Comparison of ENCODE assay signal across 23 mouse cellular contexts in the genomic region with DNA sequence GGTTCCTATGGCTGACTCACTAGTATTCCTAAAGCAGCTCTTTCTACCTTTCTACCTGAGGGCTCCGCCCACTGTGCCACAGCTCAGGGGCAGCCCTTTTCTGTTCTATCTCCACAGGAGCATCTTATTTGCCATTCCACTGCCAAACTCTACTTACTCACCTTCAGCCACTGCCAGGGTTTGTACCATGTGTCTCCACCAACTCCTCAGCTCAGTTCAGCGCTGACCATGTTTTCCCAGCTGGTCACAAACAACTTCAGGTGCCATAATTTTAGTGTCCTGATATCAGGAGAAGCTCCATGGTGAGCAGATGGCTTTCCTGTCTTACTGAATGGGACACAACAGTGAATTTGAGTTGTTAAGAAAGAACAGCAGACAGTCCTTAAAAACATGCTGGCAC. TPM values are rescaled to one million over a fixed set of nuclear protein-coding genes. Genes with fewer than 3 reads are reported as not detected.
"Had no signal": no experiment of that assay in that cellular context is flagged by ENCODE, and none has a peak within 500 bp of the region (broad histone marks: within the 10 kb centered on the region; RNA-seq: fewer than 3 reads in every experiment).

No protein-coding gene starts in this region.

- ATAC-seq: lung, postnatal 0 days; midbrain, embryonic 13.5 days; midbrain, embryonic 15.5 days had no signal

- H3K9ac ChIP-seq: lung, embryonic 15.5 days; midbrain, embryonic 13.5 days; midbrain, embryonic 15.5 days; neural tube, embryonic 12.5 days; stomach, embryonic 15.5 days had no signal

- H3K9me3 ChIP-seq: lung, embryonic 15.5 days; megakaryocyte, embryonic 14.5 days; midbrain, embryonic 13.5 days; midbrain, embryonic 15.5 days; neural tube, embryonic 12.5 days; stomach, embryonic 15.5 days had no signal

- H3K4me3 ChIP-seq: lung, embryonic 15.5 days; megakaryocyte, embryonic 14.5 days; midbrain, embryonic 13.5 days; midbrain, embryonic 15.5 days; neural tube, embryonic 12.5 days; stomach, embryonic 15.5 days had no signal

- H3K27ac ChIP-seq: lung, embryonic 15.5 days; macrophage; midbrain, embryonic 13.5 days; midbrain, embryonic 15.5 days; neural tube, embryonic 12.5 days; stomach, embryonic 15.5 days; stomach, postnatal 0 days had no signal

- H3K4me2 ChIP-seq: lung, embryonic 15.5 days; midbrain, embryonic 11.5 days; midbrain, embryonic 13.5 days; midbrain, embryonic 15.5 days; neural tube, embryonic 12.5 days; stomach, embryonic 15.5 days had no signal

- H3K4me1 ChIP-seq: lung, embryonic 15.5 days; midbrain, embryonic 15.5 days; neural tube, embryonic 12.5 days; stomach, embryonic 15.5 days had no signal

- H3K27me3 ChIP-seq: lung, embryonic 15.5 days; megakaryocyte, embryonic 14.5 days; midbrain, embryonic 13.5 days; midbrain, embryonic 15.5 days; neural tube, embryonic 12.5 days; stomach, embryonic 15.5 days had no signal

- DNase-seq: lung, adult 2 months; lung, postnatal 14 days; lung, postnatal 36 days; right cerebral cortex, postnatal 25 days; right cerebral cortex, postnatal 4 days; thymus, adult 2 months; thymus, postnatal 25 days; thymus, postnatal 4 days had no signal

RNA-seq across cellular contexts. Expression of a gene that starts 18.5 kb away (rescaled TPM):
- polyA plus RNA-seq: lung, adult 2 months; lung, embryonic 15.5 days; lung, postnatal 0 days; macrophage; midbrain, embryonic 11.5 days; midbrain, embryonic 13.5 days; neural tube, embryonic 12.5 days; neural tube, embryonic 14.5 days; small intestine, adult 2 months; stomach, embryonic 15.5 days; stomach, postnatal 0 days; testis, adult 2 months; urinary bladder, adult 2 months had no signal

RNA-seq across cellular contexts. Expression of a gene that starts 24.9 kb away (rescaled TPM):
- polyA plus RNA-seq: lung, embryonic 15.5 days; lung, postnatal 0 days; macrophage; midbrain, embryonic 11.5 days; midbrain, embryonic 13.5 days; neural tube, embryonic 12.5 days; small intestine, adult 2 months; spleen, adult 2 months; stomach, embryonic 15.5 days; testis, adult 2 months; urinary bladder, adult 2 months had no signal
